7 mouse cellular contexts compared by ENCODE assay signal in genomic region chr6:47594926-47595623, GRCm38 (mm10). TPM values are rescaled to one million over a fixed set of nuclear protein-coding genes. Genes with fewer than 3 reads are reported as not detected.
DNase-seq lines count a peak whose midpoint lies in the region; ATAC-seq and TF ChIP-seq lines count a peak whose summit lies in the region.

Gene Ezh2 (minus strand): TSS chr6:47595341.

- peak; percentile 98 for DNase-seq in adrenal gland, postnatal 25 days
- DNase-seq in heart, adult 18-20 months = peak; percentile 98 to 99
- peak; percentile 98 for DNase-seq in kidney, adult 2 months
- DNase-seq in spleen, adult 2 months (ENCODE audit: low read depth in 1 of 2, low spot score in 2 of 2) = peak; percentile 91 to 95

- peak within 1 kb of the TSS; percentile 80 for H3K4me3 ChIP-seq in embryonic facial prominence, embryonic 12.5 days
- peak within 1 kb of the TSS; percentile 93 for H3K4me3 ChIP-seq in kidney, adult 2 months (ENCODE audit: insufficient read depth, low read depth, low read length)
- H3K4me3 ChIP-seq in limb, embryonic 12.5 days (replicated peaks) = peak within 1 kb of the TSS; percentile 93
- peak within 1 kb of the TSS; percentile 93 for H3K4me3 ChIP-seq in midbrain, embryonic 15.5 days
- H3K4me3 ChIP-seq in spleen, adult 2 months (ENCODE audit: extremely low read depth, insufficient read depth, insufficient read length) = peak within 1 kb of the TSS; percentile 88

- peak within 1 kb of the TSS; percentile 99 for H3K27ac ChIP-seq in embryonic facial prominence, embryonic 12.5 days
- peak within 1 kb of the TSS; percentile 64 for H3K27ac ChIP-seq in kidney, adult 2 months (ENCODE audit: insufficient read depth, low read depth, low read length)
- H3K27ac ChIP-seq in limb, embryonic 12.5 days = peak within 1 kb of the TSS; percentile 99
- H3K27ac ChIP-seq in midbrain, embryonic 15.5 days = peak within 1 kb of the TSS; percentile 94
- H3K27ac ChIP-seq in spleen, adult 2 months (ENCODE audit: insufficient read depth, low read length) = peak within 1 kb of the TSS; percentile 87

- no peaks in the 10 kb centered on the region for H3K9me3 ChIP-seq in embryonic facial prominence, embryonic 12.5 days
- H3K9me3 ChIP-seq in limb, embryonic 12.5 days = no peaks in the 10 kb centered on the region
- no peaks in the 10 kb centered on the region for H3K9me3 ChIP-seq in midbrain, embryonic 15.5 days

- ATAC-seq in embryonic facial prominence, embryonic 12.5 days (ENCODE audit: insufficient number of reproducible peaks, insufficient read depth, low FRiP score, low TSS enrichment) = peak; percentile 98
- peak; percentile 98 for ATAC-seq in limb, embryonic 12.5 days (ENCODE audit: insufficient number of reproducible peaks, insufficient read depth, low FRiP score, low TSS enrichment, low read depth)
- peak; percentile 99 for ATAC-seq in midbrain, embryonic 15.5 days (replicated peaks)

- peak within 1 kb of the TSS; percentile 72 for H3K4me2 ChIP-seq in embryonic facial prominence, embryonic 12.5 days (replicated peaks)
- H3K4me2 ChIP-seq in limb, embryonic 12.5 days = peak within 1 kb of the TSS; percentile 77
- H3K4me2 ChIP-seq in midbrain, embryonic 15.5 days = peak within 1 kb of the TSS; percentile 89

- H3K4me1 ChIP-seq in embryonic facial prominence, embryonic 12.5 days = peaks cover 4% of the 10 kb centered on the region; the same call in 1 of the 2 replicates
- no peaks in the 10 kb centered on the region; the same call in 1 of the 2 replicates for H3K4me1 ChIP-seq in kidney, adult 2 months (ENCODE audit: control insufficient read depth, insufficient read depth, low read length)
- peaks cover 13% of the 10 kb centered on the region; the same call in 1 of the 2 replicates for H3K4me1 ChIP-seq in limb, embryonic 12.5 days (replicated peaks)
- peaks cover 23% of the 10 kb centered on the region for H3K4me1 ChIP-seq in midbrain, embryonic 15.5 days
- no peaks in the 10 kb centered on the region for H3K4me1 ChIP-seq in spleen, adult 2 months (ENCODE audit: control insufficient read depth, insufficient read depth, insufficient read length)

- H3K27me3 ChIP-seq in embryonic facial prominence, embryonic 12.5 days = no peaks in the 10 kb centered on the region
- H3K27me3 ChIP-seq in kidney, adult 2 months (replicated peaks; ENCODE audit: control insufficient read depth, insufficient read depth, low read length) = no peaks in the 10 kb centered on the region
- H3K27me3 ChIP-seq in limb, embryonic 12.5 days = no peaks in the 10 kb centered on the region
- no peaks in the 10 kb centered on the region for H3K27me3 ChIP-seq in midbrain, embryonic 15.5 days (replicated peaks)
- no peaks in the 10 kb centered on the region for H3K27me3 ChIP-seq in spleen, adult 2 months (ENCODE audit: control insufficient read depth, insufficient read depth, low read length)

- no peak for TF ChIP-seq POLR2A in kidney, adult 2 months (IDR thresholded peaks at IDR 0.05; ENCODE audit: low read depth, low read length)
- TF ChIP-seq POLR2A in spleen, adult 2 months (IDR thresholded peaks at IDR 0.05; ENCODE audit: low read depth, low read length) = peak; percentile 31

- peak within 1 kb of the TSS; percentile 96 for H3K9ac ChIP-seq in embryonic facial prominence, embryonic 12.5 days
- H3K9ac ChIP-seq in limb, embryonic 12.5 days (replicated peaks) = peak within 1 kb of the TSS; percentile 99
- peak within 1 kb of the TSS; percentile 94 for H3K9ac ChIP-seq in midbrain, embryonic 15.5 days

- no peak for TF ChIP-seq CTCF in kidney, adult 2 months (conservative IDR thresholded peaks at IDR 0.05; ENCODE audit: insufficient read depth, insufficient read length, low read depth, low read length)
- no peak for TF ChIP-seq CTCF in spleen, adult 2 months (IDR thresholded peaks at IDR 0.05; ENCODE audit: extremely low read depth, insufficient read depth, insufficient read length, insufficient replicate concordance)

- no peaks in the 10 kb centered on the region for H3K36me3 ChIP-seq in embryonic facial prominence, embryonic 12.5 days
- H3K36me3 ChIP-seq in kidney, adult 2 months (ENCODE audit: control insufficient read depth, insufficient read depth, low read length) = no peaks in the 10 kb centered on the region
- no peaks in the 10 kb centered on the region for H3K36me3 ChIP-seq in limb, embryonic 12.5 days
- no peaks in the 10 kb centered on the region for H3K36me3 ChIP-seq in midbrain, embryonic 15.5 days (replicated peaks)
- no peaks in the 10 kb centered on the region for H3K36me3 ChIP-seq in spleen, adult 2 months (ENCODE audit: control insufficient read depth, insufficient read depth, low read length)

- WGBS in embryonic facial prominence, embryonic 12.5 days = under 1% methylated on average over 57 of the region's 69 CpGs
- WGBS in kidney, adult 2 months = under 1% methylated on average over 68 of the region's 69 CpGs
- 1% methylated on average over 69 of the region's 69 CpGs for WGBS in limb, embryonic 12.5 days
- under 1% methylated on average over 61 of the region's 69 CpGs for WGBS in midbrain, embryonic 15.5 days
- WGBS in spleen, adult 2 months = under 1% methylated on average over 68 of the region's 69 CpGs

RNA-seq across cellular contexts. Expression of gene Ezh2, which starts in this region (rescaled TPM):
- total RNA-seq in adrenal gland, postnatal 25 days (2021) = 27.0 and 29.9 TPM in 2 replicates
- 159 and 162 TPM in 2 replicates for polyA plus RNA-seq in embryonic facial prominence, embryonic 12.5 days (2016; fragmentation: Nextera tagmentation; extraction: Ambion mirVana)
- 1 to 10 TPM; 8.7 to 9.5 TPM for total RNA-seq in heart, adult 18-20 months (2021)
- 2.8 and 4.4 TPM in 2 replicates for polyA plus RNA-seq in kidney, adult 2 months (2012; rRNA removed)
- polyA plus RNA-seq in limb, embryonic 12.5 days (2016; fragmentation: Nextera tagmentation; extraction: Ambion mirVana) = 178 and 184 TPM in 2 replicates
- 69.0 and 78.7 TPM in 2 replicates for polyA plus RNA-seq in midbrain, embryonic 15.5 days (2015; fragmentation: Nextera tagmentation; extraction: Ambion mirVana)
- 6.6 and 6.8 TPM in 2 replicates for polyA plus RNA-seq in spleen, adult 2 months (2012; rRNA removed)

Comparison
In these comparisons a context has a peak if more than half of its experiments do, and no peak if none do; other contexts are left out.
1. Peak in every context shown above with its lines: DNase-seq, ATAC-seq, H3K4me3 ChIP-seq and H3K27ac ChIP-seq.